Mouse (Mus musculus) intestine, postnatal 0 days (tissue): ENCODE results near the gene Ppm1f. TPM values are rescaled to one million over a fixed set of nuclear protein-coding genes. Genes with fewer than 3 reads are reported as not detected.
A peak's percentile ranks its signal among the peaks of the same experiment; 100 is the strongest.

Experiments used
- ATAC-seq: fragments of 200-750 bp; cut with Nextera tagmentation; 2 replicates; pipeline ENCODE4 v1.8.0; 2017; ENCODE audit warnings: mild to moderate bottlenecking, moderate TSS enrichment, moderate library complexity
- H3K27ac ChIP-seq: fragments of 300-500 bp; sonication (generic); 2 replicates; pipeline ENCODE4 v1.5.1; 2014; ENCODE audit warnings: mild to moderate bottlenecking, low read depth, low read length, moderate library complexity
- H3K27me3 ChIP-seq: fragments of 300-500 bp; sonication (generic); replicated peaks from 2 replicates; pipeline ENCODE4 v1.6.1; 2014; ENCODE audit warnings: low read length, mixed read lengths; ENCODE audit not compliant: control insufficient read depth, insufficient read depth
- H3K36me3 ChIP-seq: fragments of 300-500 bp; sonication (generic); 2 replicates; pipeline ENCODE4 v1.6.1; 2014; ENCODE audit warnings: mild to moderate bottlenecking, moderate library complexity; ENCODE audit not compliant: control insufficient read depth, insufficient read depth
- H3K4me1 ChIP-seq: fragments of 300-500 bp; sonication (generic); replicated peaks from 2 replicates; pipeline ENCODE4 v1.6.1; 2014; ENCODE audit warnings: antibody characterized with exemption, low read length, mixed read lengths; ENCODE audit not compliant: control insufficient read depth, insufficient read depth
- H3K4me2 ChIP-seq: fragments of 300-500 bp; sonication (generic); replicated peaks from 2 replicates; pipeline ENCODE4 v1.6.1; 2014; ENCODE audit warnings: low read depth, mild to moderate bottlenecking, moderate library complexity
- H3K4me3 ChIP-seq: fragments of 300-500 bp; sonication (generic); 2 replicates; pipeline ENCODE4 v1.5.1; 2014; ENCODE audit warnings: low read depth, low read length
- H3K9ac ChIP-seq: fragments of 300-500 bp; sonication (generic); 2 replicates; pipeline ENCODE4 v1.6.1; 2014; ENCODE audit warnings: mild to moderate bottlenecking, low read depth, low read length
- H3K9me3 ChIP-seq: fragments of 300-500 bp; sonication (generic); 2 replicates; pipeline ENCODE4 v1.6.1; 2016; ENCODE audit warnings: mixed run types; ENCODE audit not compliant: control insufficient read depth
- CTCF ChIP-seq: sonication (generic); IDR thresholded peaks from 2 replicates; pipeline ENCODE4 v1.5.1; 2016; ENCODE audit warnings: low read depth, mild to moderate bottlenecking, control low read depth, antibody characterized with exemption, moderate library complexity
- WGBS: fragments of 180-500 bp; shearing (Covaris S2); extraction: QIAGEN DNeasy Blood & Tissue Kit; methylation state at CpG from one replicate; pipeline ENCODE4 v1.1.7; 2014; 5-methylcytosine and 5-hydroxymethylcytosine counted together
- polyA plus RNA-seq: library from polyadenylated mRNA; unstranded; fragments of >200 nt; fragmentation: Nextera tagmentation; extraction: Ambion mirVana; gene quantifications from 2 replicates; pipeline ENCODE4 v1.2.1, GENCODE M21; 2015

Gene Ppm1f
- polyA plus RNA-seq, 1 experiment from 2014 or later = 4.8 TPM

- no peak for ATAC-seq
- no peaks in the 10 kb centered on the region for H3K9me3 ChIP-seq
- H3K27me3 ChIP-seq = no peaks in the 10 kb centered on the region
- H3K4me2 ChIP-seq = no peak overlapping the region
- 82% methylated on average over 4 of the region's 4 CpGs for WGBS
- H3K4me3 ChIP-seq = no peak overlapping the region
- H3K9ac ChIP-seq = no peak overlapping the region
- H3K36me3 ChIP-seq = peaks cover 26% of the 10 kb centered on the region; the same call in 1 of the 2 replicates
- TF ChIP-seq CTCF = no peak
- no peaks in the 10 kb centered on the region; the same call in none of the 2 replicates for H3K4me1 ChIP-seq
- H3K27ac ChIP-seq = no peak overlapping the region
Observed at GRCm38 (mm10) chr16:16902329-16902728, 6.1 kb downstream of the Ppm1f start.

DNA sequence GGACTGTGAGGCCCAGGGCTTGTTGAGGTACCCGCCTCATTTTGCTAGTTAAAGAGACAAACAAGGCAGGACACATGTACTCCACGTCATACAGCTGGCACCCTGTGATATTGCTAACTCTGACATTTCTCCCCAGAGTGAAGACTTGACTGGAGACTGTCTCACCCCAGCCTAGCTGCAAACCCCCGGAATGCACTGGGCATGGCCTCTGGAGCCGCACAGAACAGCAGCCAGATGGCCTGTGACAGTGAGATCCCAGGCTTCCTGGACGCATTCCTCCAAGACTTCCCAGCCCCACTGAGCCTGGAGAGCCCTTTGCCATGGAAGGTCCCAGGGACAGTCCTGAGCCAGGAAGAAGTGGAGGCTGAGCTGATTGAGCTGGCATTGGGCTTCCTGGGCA is 6.9 kb downstream of the Ppm1f start:
- Histone ChIP-seq H3K9ac (no peak overlapping the region), H3K4me1 (no peaks in the 10 kb centered on the region; the same call in 1 of the 2 replicates), H3K9me3 (no peaks in the 10 kb centered on the region), H3K27me3 (no peaks in the 10 kb centered on the region), H3K27ac (no peak overlapping the region; the same call in 1 of the 2 replicates), H3K4me3 (no peak overlapping the region), H3K4me2 (no peak overlapping the region), H3K36me3 (peaks cover 26% of the 10 kb centered on the region; the same call in 1 of the 2 replicates)
- TF ChIP-seq CTCF = no peak
- WGBS = 73% methylated on average over 5 of the region's 5 CpGs
- ATAC-seq = no peak

GRCm38 (mm10) chr16:16907799-16908198 is 11.5 kb downstream of the Ppm1f start:
- WGBS = 74% methylated on average over 6 of the region's 6 CpGs
- H3K9me3 ChIP-seq = no peaks in the 10 kb centered on the region
- no peak for ATAC-seq
- no peak for TF ChIP-seq CTCF
- no peak overlapping the region for H3K9ac ChIP-seq
- H3K27ac ChIP-seq = 0 out of 2 replicates have a peak overlapping the region, but pooled peaks have one; percentile 54
- H3K4me3 ChIP-seq = no peak overlapping the region
- H3K36me3 ChIP-seq = peaks cover 44% of the 10 kb centered on the region; the same call in 1 of the 2 replicates
- no peak overlapping the region for H3K4me2 ChIP-seq
- H3K4me1 ChIP-seq = no peaks in the 10 kb centered on the region
- no peaks in the 10 kb centered on the region for H3K27me3 ChIP-seq

- Histone ChIP-seq H3K4me1 (no peaks in the 10 kb centered on the region), H3K9me3 (no peaks in the 10 kb centered on the region), H3K27ac (peak overlapping the region; percentile 50; the same call in 1 of the 2 replicates), H3K4me2 (no peak overlapping the region), H3K36me3 (peaks cover 48% of the 10 kb centered on the region), H3K27me3 (no peaks in the 10 kb centered on the region), H3K4me3 (no peak overlapping the region), H3K9ac (no peak overlapping the region)
- peak; percentile 97 for TF ChIP-seq CTCF
- 43% methylated on average over 13 of the region's 13 CpGs for WGBS
- ATAC-seq = peak; percentile 87
Observed at GRCm38 (mm10) chr16:16911641-16912597, 15.7 kb downstream of the Ppm1f start.

- 83% methylated on average over 1 of the region's 1 CpGs for WGBS
- Histone ChIP-seq H3K27ac (no peak overlapping the region), H3K4me3 (no peak overlapping the region), H3K9me3 (no peaks in the 10 kb centered on the region), H3K4me2 (no peak overlapping the region), H3K36me3 (peaks cover 58% of the 10 kb centered on the region), H3K27me3 (no peaks in the 10 kb centered on the region), H3K4me1 (no peaks in the 10 kb centered on the region), H3K9ac (no peak overlapping the region)
- no peak for TF ChIP-seq CTCF
- ATAC-seq = no peak
Observed at GRCm38 (mm10) chr16:16913440-16913839, 17.2 kb downstream of the Ppm1f start.

- ATAC-seq = no peak
- TF ChIP-seq CTCF = no peak
- Histone ChIP-seq H3K27ac (no peak overlapping the region), H3K9ac (no peak overlapping the region), H3K36me3 (peaks cover 55% of the 10 kb centered on the region), H3K4me3 (no peak overlapping the region), H3K9me3 (no peaks in the 10 kb centered on the region), H3K4me2 (no peak overlapping the region), H3K4me1 (no peaks in the 10 kb centered on the region), H3K27me3 (no peaks in the 10 kb centered on the region)
- 92% methylated on average over 7 of the region's 7 CpGs for WGBS
Observed at GRCm38 (mm10) chr16:16918441-16919117, 22.3 kb downstream of the Ppm1f start.
